Mouse (Mus musculus) layer of hippocampus, postnatal 25 days (tissue): ENCODE results near the gene Trpt1. TPM values are rescaled to one million over a fixed set of nuclear protein-coding genes. Genes with fewer than 3 reads are reported as not detected.

Source experiments
- DNase-seq, 2 experiments: peaks; one replicate each; pipeline ENCODE4 v3.0.0; 2022; ENCODE audit warnings: mixed read lengths in 2 of 2, low spot score in 1 of 2; ENCODE audit errors: extremely low spot score in 1 of 2
- total RNA-seq, 2 experiments: library from RNA; stranded (reverse); gene quantifications; 2 replicates each; pipeline ENCODE4 v1.2.3; 2021

The Trpt1 gene
- total RNA-seq, 2 experiments from 2014 or later = 16.1 to 18.8 TPM

- peak; percentile 39 to 44 for DNase-seq
Measured at GRCm38 (mm10) chr19:7039088-7039720, 43.3 kb downstream of the Trpt1 start.

DNA sequence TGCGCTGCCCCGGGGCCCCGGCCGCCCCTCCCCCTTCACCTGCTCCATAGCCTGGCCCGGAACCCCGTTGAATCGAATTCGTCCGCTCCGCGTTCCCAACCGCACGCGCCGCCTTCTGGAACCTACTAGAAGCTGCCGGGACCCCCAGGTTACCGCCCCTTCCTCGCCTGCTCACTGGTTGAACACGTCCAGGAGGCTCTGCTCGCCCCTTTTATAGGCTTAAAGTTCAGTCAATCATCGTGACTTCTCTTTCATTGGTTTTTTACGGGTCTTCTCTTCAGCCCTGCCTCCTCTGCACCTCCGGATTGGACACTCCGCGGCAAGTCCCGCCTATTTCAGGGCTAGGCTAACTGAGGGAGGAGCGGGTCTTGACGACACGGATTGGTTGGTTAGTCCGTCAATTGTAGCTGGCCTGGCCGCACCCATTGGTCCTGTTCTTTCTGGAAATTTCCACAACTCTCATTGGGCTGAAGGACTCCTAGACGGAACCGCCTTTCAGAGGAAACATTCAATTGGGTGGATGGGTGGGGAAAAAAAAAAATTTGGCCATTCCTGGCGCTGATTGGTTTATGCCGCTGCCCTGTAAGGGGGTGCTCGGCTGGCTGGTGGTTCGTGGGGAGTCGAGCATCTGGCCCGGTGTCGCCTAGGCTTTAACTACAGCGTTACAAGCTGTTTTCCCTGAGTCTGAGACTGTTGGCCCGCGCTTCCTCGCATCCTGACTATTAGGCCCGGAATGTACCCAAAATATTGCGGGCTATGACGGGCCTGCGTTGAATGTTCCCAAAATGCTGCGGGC lies 44.1 kb downstream of the Trpt1 start, which contains the start of gene Stip1:
TSS of gene Stip1 (minus strand) at position 127 of the 796 bp plus-strand sequence.
- DNase-seq = peak; percentile 92 to 94

GRCm38 (mm10) chr19:7040637-7041130 lies 44.8 kb downstream of the Trpt1 start:
- no peak for DNase-seq

- DNase-seq = no peak
Measured at GRCm38 (mm10) chr19:7041171-7041570, 45.2 kb downstream of the Trpt1 start.

DNA sequence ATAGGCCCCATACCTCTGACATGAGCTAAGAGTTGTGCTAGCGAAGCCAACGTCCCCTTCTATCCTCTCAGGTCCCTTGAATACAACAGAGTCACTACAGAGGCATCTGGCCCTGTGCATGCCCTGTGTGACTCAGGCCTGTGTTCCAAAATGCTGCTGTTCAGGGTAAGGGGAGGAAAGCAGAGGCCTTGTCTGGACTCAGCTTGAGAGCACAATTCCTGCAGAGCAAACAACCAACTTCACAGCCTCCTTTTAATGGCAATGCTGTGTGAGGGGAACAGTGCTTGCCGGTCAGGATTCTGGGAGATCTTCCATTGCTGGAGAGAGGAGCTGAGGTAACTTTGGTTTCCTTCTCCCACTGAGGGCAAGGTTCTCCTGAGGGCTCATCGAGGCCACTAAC lies 48.3 kb downstream of the Trpt1 start:
- DNase-seq = no peak

DNA sequence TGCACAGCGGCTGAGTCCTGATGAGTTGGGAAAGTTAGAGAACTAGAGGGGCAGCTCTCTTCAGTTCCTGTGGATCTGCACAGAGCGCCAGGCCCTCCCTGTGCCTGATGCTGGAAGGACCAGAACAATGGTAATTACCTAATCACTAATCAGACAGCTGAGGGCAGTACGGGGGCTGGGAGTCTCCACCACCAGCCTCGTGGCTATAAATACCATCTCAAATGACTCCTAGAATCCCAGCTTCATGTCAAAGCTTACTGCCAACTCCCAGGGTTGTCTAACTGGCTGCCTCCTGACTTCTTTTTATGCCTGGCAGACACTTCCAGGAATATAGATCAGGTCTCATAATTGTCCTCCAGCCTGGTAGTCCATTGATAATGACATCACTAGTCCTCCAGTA lies 48.8 kb downstream of the Trpt1 start:
- no peak for DNase-seq

Other genes with a start within 250 kb of the Trpt1 start
- gene Rps6ka4, start 155.5 kb upstream of the Trpt1 start, total RNA-seq = 10 to 100 TPM; 32.0 to 34.7 TPM
- 10 to 100 TPM in 1 of 2 experiments, 1 to 10 TPM in 1; 7.5 to 11.9 TPM for gene Ccdc88b, start 137.9 kb upstream of the Trpt1 start, total RNA-seq
- gene Trmt112, start 86.4 kb upstream of the Trpt1 start, total RNA-seq = 10 to 100 TPM; 40.7 to 43.9 TPM
- gene Prdx5, start 86.0 kb upstream of the Trpt1 start, total RNA-seq = 100 to 1,000 TPM; 384 to 436 TPM
- 10 to 100 TPM; 56.2 to 57.7 TPM for gene Esrra, start 74.3 kb upstream of the Trpt1 start, total RNA-seq
- gene Catsperz, start 70.8 kb upstream of the Trpt1 start, total RNA-seq = 10 to 100 TPM; 11.0 to 12.1 TPM
- 10 to 100 TPM; 18.4 to 20.2 TPM for gene Kcnk4, start 61.6 kb upstream of the Trpt1 start, total RNA-seq
- gene Bad, start 54.3 kb upstream of the Trpt1 start, total RNA-seq = 10 to 100 TPM; 42.7 to 44.5 TPM
- gene Gpr137, start 53.7 kb upstream of the Trpt1 start, total RNA-seq = 100 to 1,000 TPM; 103 to 106 TPM
- 10 to 100 TPM; 63.3 to 69.8 TPM for gene Ppp1r14b, start 21.2 kb upstream of the Trpt1 start, total RNA-seq
- gene Plcb3, start 19.7 kb upstream of the Trpt1 start, total RNA-seq = 10 to 100 TPM; 14.8 to 16.0 TPM
- gene Fkbp2, start 15.6 kb upstream of the Trpt1 start, total RNA-seq = 10 to 100 TPM; 88.6 to 93.9 TPM
- gene Vegfb, start 8.5 kb upstream of the Trpt1 start, total RNA-seq = 10 to 100 TPM; 83.2 to 85.2 TPM
- gene Dnajc4, start 3.6 kb upstream of the Trpt1 start, total RNA-seq = 10 to 100 TPM; 21.9 to 23.5 TPM
- 10 to 100 TPM; 13.5 to 14.9 TPM for gene Nudt22, start within 50 bp of the Trpt1 start, total RNA-seq
- gene Fermt3, start 23.3 kb downstream of the Trpt1 start, total RNA-seq = 1 to 10 TPM; 4.3 to 4.6 TPM
- 100 to 1,000 TPM; 169 to 202 TPM for gene Stip1, start 43.8 kb downstream of the Trpt1 start, total RNA-seq
- gene Macrod1, start 60.7 kb downstream of the Trpt1 start, total RNA-seq = 10 to 100 TPM; 16.4 to 22.0 TPM
- 10 to 100 TPM; 18.3 to 21.2 TPM for gene Flrt1, start 109.6 kb downstream of the Trpt1 start, total RNA-seq
- gene Otub1, start 210.2 kb downstream of the Trpt1 start, total RNA-seq = 100 to 1,000 TPM; 291 to 300 TPM
- 1,000 to 10,000 TPM; 1,060 to 1,153 TPM for gene Cox8a, start 221.5 kb downstream of the Trpt1 start, total RNA-seq
- 10 to 100 TPM; 24.6 to 34.6 TPM for gene Naa40, start 245.1 kb downstream of the Trpt1 start, total RNA-seq